Mouse (Mus musculus) limb, embryonic 14.5 days (tissue): ENCODE data around the gene Mast4. TPM values are rescaled to one million over a fixed set of nuclear protein-coding genes. Genes with fewer than 3 reads are reported as not detected.

Experiments
- ATAC-seq: fragments of 200-750 bp; cut with Nextera tagmentation; 2 replicates; pipeline ENCODE4 v1.8.0; 2017; ENCODE audit warnings: low read depth, moderate number of reproducible peaks, moderate TSS enrichment; ENCODE audit not compliant: low FRiP score
- DNase-seq: peaks from one replicate; pipeline ENCODE4 v3.0.0-alpha.2; 2015; ENCODE audit warnings: low spot score
- H3K27ac ChIP-seq: fragments of 300-500 bp; sonication (generic); replicated peaks from 2 replicates; pipeline ENCODE4 v1.5.1; 2014; ENCODE audit warnings: low read depth, mild to moderate bottlenecking, low read length, moderate library complexity, mixed read lengths
- H3K27me3 ChIP-seq: fragments of 300-500 bp; sonication (generic); 2 replicates; pipeline ENCODE4 v1.6.1; 2014; ENCODE audit warnings: low read length, mixed read lengths; ENCODE audit not compliant: control insufficient read depth, insufficient read depth
- H3K36me3 ChIP-seq: fragments of 300-500 bp; sonication (generic); 2 replicates; pipeline ENCODE4 v1.6.1; 2014; ENCODE audit warnings: mild to moderate bottlenecking, low read length, moderate library complexity, mixed read lengths; ENCODE audit not compliant: control insufficient read depth, insufficient read depth
- H3K4me1 ChIP-seq: fragments of 300-500 bp; sonication (generic); 2 replicates; pipeline ENCODE4 v1.6.1; 2014; ENCODE audit warnings: antibody characterized with exemption, low read length, mixed read lengths; ENCODE audit not compliant: control insufficient read depth, insufficient read depth
- H3K4me2 ChIP-seq: fragments of 300-500 bp; sonication (generic); replicated peaks from 2 replicates; pipeline ENCODE4 v1.6.1; 2014; ENCODE audit warnings: low read depth, mild to moderate bottlenecking, low read length, moderate library complexity; ENCODE audit not compliant: severe bottlenecking
- H3K4me3 ChIP-seq: fragments of 300-500 bp; sonication (generic); replicated peaks from 2 replicates; pipeline ENCODE4 v1.5.1; 2014; ENCODE audit warnings: low read length
- H3K9ac ChIP-seq: fragments of 300-500 bp; sonication (generic); 2 replicates; pipeline ENCODE4 v1.6.1; 2014; ENCODE audit warnings: mild to moderate bottlenecking, low read depth, low read length, moderate library complexity; ENCODE audit not compliant: severe bottlenecking
- H3K9me3 ChIP-seq: fragments of 300-500 bp; sonication (generic); 2 replicates; pipeline ENCODE4 v1.6.1; 2016; ENCODE audit warnings: low read length; ENCODE audit not compliant: control insufficient read depth
- POLR2A ChIP-seq: fragments of 200-500 bp; IDR thresholded peaks from 2 replicates; pipeline ENCODE4 v1.8.0; 2012; ENCODE audit warnings: inconsistent platforms, mild to moderate bottlenecking, moderate library complexity, borderline replicate concordance; ENCODE audit not compliant: insufficient read depth, insufficient read length; ENCODE audit errors: extremely low read depth
- WGBS: fragments of 180-500 bp; shearing (Covaris S2); extraction: QIAGEN DNeasy Blood & Tissue Kit; methylation state at CpG from one replicate; pipeline ENCODE4 v1.1.7; 2014; 5-methylcytosine and 5-hydroxymethylcytosine counted together
- polyA plus RNA-seq, 2 experiments: library from polyadenylated mRNA; depleted of rRNA in 1 of 2; stranded (reverse) in 1 of 2; unstranded in 1 of 2; fragments of >200 nt; fragmentation: Nextera tagmentation in 1 of 2; extraction: Ambion mirVana in 1 of 2; gene quantifications; 2 replicates each; pipeline versions ENCODE4 v1.2.1 to v1.2.3; 2012 to 2014

The Mast4 gene
- polyA plus RNA-seq, 2 experiments = 12.5 to 25.2 TPM

DNA sequence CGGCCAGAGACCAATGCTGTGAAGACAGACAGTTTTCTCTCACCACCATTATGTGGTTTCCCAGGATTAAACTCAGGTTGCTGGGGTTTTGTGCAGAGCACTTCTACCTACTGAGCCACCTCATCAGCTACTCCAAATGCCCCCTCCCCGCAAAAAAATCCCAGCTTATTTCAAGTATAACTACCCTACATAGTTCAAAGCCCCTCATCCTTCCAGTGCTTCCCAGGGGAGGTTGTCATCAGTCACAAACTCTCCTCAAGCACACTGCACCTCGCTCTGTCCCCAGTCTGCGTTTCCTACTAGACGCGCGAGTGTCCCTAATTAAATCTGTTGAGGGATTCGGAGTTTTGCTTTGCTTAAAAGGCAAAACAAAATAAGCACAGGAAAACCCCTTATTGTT is 446.1 kb downstream of the Mast4 start:
- H3K27ac ChIP-seq = no peak overlapping the region
- no peaks in the 10 kb centered on the region for H3K4me1 ChIP-seq
- TF ChIP-seq POLR2A = no peak
- H3K27me3 ChIP-seq = no peaks in the 10 kb centered on the region
- H3K9ac ChIP-seq = no peak overlapping the region
- no peak overlapping the region for H3K4me3 ChIP-seq
- WGBS = 76% methylated on average over 8 of the region's 8 CpGs
- ATAC-seq (no peak), DNase-seq (no peak)
- no peak overlapping the region for H3K4me2 ChIP-seq
- H3K9me3 ChIP-seq = no peaks in the 10 kb centered on the region
- no peaks in the 10 kb centered on the region for H3K36me3 ChIP-seq

- Histone ChIP-seq H3K4me3 (no peak overlapping the region), H3K27me3 (no peaks in the 10 kb centered on the region), H3K27ac (no peak overlapping the region), H3K36me3 (no peaks in the 10 kb centered on the region), H3K4me2 (no peak overlapping the region), H3K9ac (no peak overlapping the region), H3K4me1 (no peaks in the 10 kb centered on the region), H3K9me3 (no peaks in the 10 kb centered on the region)
- WGBS = 94% methylated on average over 13 of the region's 13 CpGs
- no peak for DNase-seq
- TF ChIP-seq POLR2A = no peak
- no peak for ATAC-seq
Measured at GRCm38 (mm10) chr13:102887534-102887933, 446.8 kb downstream of the Mast4 start.

GRCm38 (mm10) chr13:102886788-102887187 is 447.5 kb downstream of the Mast4 start:
- ATAC-seq = no peak
- no peak for TF ChIP-seq POLR2A
- WGBS = 67% methylated on average over 8 of the region's 8 CpGs

DNA sequence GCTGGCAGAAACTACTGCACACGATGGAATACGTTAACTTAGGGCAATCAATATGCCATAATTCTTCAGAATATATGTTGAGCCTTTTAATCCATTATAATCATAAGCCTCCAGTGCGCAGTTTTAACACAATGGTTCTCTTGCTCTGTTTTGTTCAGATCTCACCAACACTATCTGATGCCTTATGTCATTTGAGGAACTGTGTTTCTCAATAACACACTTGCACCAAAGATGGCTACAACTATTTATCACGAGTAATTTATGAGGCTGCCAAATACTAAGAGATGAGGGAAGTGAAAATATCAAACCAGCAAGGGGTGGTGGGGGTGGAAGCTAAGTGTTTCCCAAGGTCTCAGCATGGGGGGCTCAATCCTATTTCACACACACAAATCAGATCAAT is 448.1 kb downstream of the Mast4 start:
- WGBS = 86% methylated on average over 4 of the region's 4 CpGs
- no peaks in the 10 kb centered on the region for H3K9me3 ChIP-seq
- H3K36me3 ChIP-seq = no peaks in the 10 kb centered on the region
- H3K9ac ChIP-seq = no peak overlapping the region
- no peaks in the 10 kb centered on the region for H3K27me3 ChIP-seq
- H3K27ac ChIP-seq = no peak overlapping the region
- DNase-seq (no peak), ATAC-seq (no peak)
- H3K4me1 ChIP-seq = no peaks in the 10 kb centered on the region
- no peak for TF ChIP-seq POLR2A
- no peak overlapping the region for H3K4me3 ChIP-seq
- H3K4me2 ChIP-seq = no peak overlapping the region

More at GRCm38 (mm10) chr13:102886788-102887187, 447.5 kb downstream of the Mast4 start:
- H3K36me3 ChIP-seq = no peaks in the 10 kb centered on the region
- H3K4me1 ChIP-seq = no peaks in the 10 kb centered on the region
- H3K4me2 ChIP-seq = no peak overlapping the region
- DNase-seq = no peak
- H3K27me3 ChIP-seq = no peaks in the 10 kb centered on the region
- no peak overlapping the region for H3K9ac ChIP-seq
- no peaks in the 10 kb centered on the region for H3K9me3 ChIP-seq
- no peak overlapping the region for H3K27ac ChIP-seq
- no peak overlapping the region for H3K4me3 ChIP-seq

DNA sequence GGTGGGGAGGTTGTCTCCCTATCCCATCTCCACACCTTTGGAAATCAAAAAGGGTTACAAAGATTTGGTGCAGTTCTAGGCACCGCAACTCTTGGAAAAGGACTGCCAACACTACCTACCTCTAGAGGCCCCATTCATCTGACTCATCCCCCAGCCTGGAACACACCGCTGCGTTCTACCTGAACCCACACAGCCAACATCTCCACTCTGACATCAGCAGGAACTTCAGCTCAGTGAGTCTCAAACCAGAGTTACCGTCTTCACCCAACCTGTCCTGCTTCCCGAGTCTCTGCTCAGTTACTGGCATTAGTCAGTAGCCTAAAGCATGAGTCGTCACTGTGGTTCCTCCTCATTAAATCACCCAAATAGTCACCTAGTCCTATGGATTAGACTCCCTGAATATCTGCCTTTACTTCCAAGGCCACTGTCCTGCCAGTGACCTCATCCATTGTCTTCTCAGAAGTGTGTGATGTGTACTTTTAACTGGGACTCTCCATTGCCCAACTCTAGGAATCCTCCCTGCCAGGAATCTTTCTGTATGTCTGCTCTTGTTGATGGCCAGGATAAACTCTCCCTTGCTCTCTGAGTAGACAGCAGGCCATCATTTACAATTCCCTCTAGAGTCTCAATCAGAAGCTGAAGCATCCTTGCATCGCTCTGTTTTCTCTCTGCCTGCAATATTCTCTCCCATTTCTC is 453.8 kb downstream of the Mast4 start:
- no peak overlapping the region for H3K4me3 ChIP-seq
- no peak for DNase-seq
- no peak overlapping the region for H3K4me2 ChIP-seq
- no peak overlapping the region for H3K27ac ChIP-seq
- H3K9ac ChIP-seq = no peak overlapping the region
- H3K36me3 ChIP-seq = no peaks in the 10 kb centered on the region
- no peaks in the 10 kb centered on the region for H3K9me3 ChIP-seq
- H3K27me3 ChIP-seq = no peaks in the 10 kb centered on the region
- no peak for ATAC-seq
- no peak for TF ChIP-seq POLR2A
- 88% methylated on average over 7 of the region's 7 CpGs for WGBS
- no peaks in the 10 kb centered on the region for H3K4me1 ChIP-seq
